ENCODE assay signal across 9 mouse cellular contexts in genomic region chr6:82821758-82822253, GRCm38 (mm10). TPM values are rescaled to one million over a fixed set of nuclear protein-coding genes. Genes with fewer than 3 reads are reported as not detected.
DNase-seq lines count a peak whose midpoint lies in the region; ATAC-seq and TF ChIP-seq lines count a peak whose summit lies in the region.
"Had no signal": no experiment of that assay in that cellular context is flagged by ENCODE, and none has a peak within 500 bp of the region (broad histone marks: within the 10 kb centered on the region; RNA-seq: fewer than 3 reads in every experiment).

No protein-coding gene starts in this region.

- no peak overlapping the region for H3K27ac ChIP-seq in midbrain, postnatal 0 days (ENCODE audit: low read depth, low read length)
- no peak overlapping the region for H3K27ac ChIP-seq in midbrain, embryonic 15.5 days
- H3K27ac ChIP-seq in limb, embryonic 10.5 days: peak overlapping the region; percentile 30; the same call in 1 of the 2 replicates
- H3K27ac ChIP-seq in stomach, postnatal 0 days (replicated peaks): peak overlapping the region; percentile 59

- 50% methylated on average over 4 of the region's 4 CpGs for WGBS in midbrain, postnatal 0 days
- 46% methylated on average over 4 of the region's 4 CpGs for WGBS in midbrain, embryonic 15.5 days
- WGBS in limb, embryonic 10.5 days: 56% methylated on average over 4 of the region's 4 CpGs
- 12% methylated on average over 4 of the region's 4 CpGs for WGBS in stomach, postnatal 0 days

- TF ChIP-seq EP300 in stomach, postnatal 0 days (optimal IDR thresholded peaks at IDR 0.05): no peak

- no peak for ATAC-seq in midbrain, postnatal 0 days (ENCODE audit: low FRiP score)
- ATAC-seq in midbrain, embryonic 15.5 days (replicated peaks): no peak
- ATAC-seq in stomach, postnatal 0 days (ENCODE audit: low FRiP score, low TSS enrichment): peak; percentile 90
- no peak for ATAC-seq in activated CD4-positive, CD25-positive, alpha-beta regulatory T cell, adult 4 months

- H3K4me3 ChIP-seq in midbrain, postnatal 0 days (ENCODE audit: low read depth, low read length): no peak overlapping the region
- no peak overlapping the region for H3K4me3 ChIP-seq in midbrain, embryonic 15.5 days
- no peak overlapping the region for H3K4me3 ChIP-seq in limb, embryonic 10.5 days
- H3K4me3 ChIP-seq in stomach, postnatal 0 days (ENCODE audit: low read depth, low read length): no peak overlapping the region

- no peak; the same call in 1 of the 2 replicates for TF ChIP-seq CTCF in midbrain, postnatal 0 days (IDR thresholded peaks at IDR 0.05)
- TF ChIP-seq CTCF in stomach, postnatal 0 days (IDR thresholded peaks at IDR 0.05; ENCODE audit: low read depth): no peak

- DNase-seq in midbrain, postnatal 0 days (ENCODE audit: low spot score): peak; percentile 37
- DNase-seq in c-Kit-positive CD71-positive TER-119-negative erythroid progenitor cells, embryonic 14.5 days (ENCODE audit: low read depth): peak; percentile 54
- DNase-seq in limb, embryonic 10.5 days (ENCODE audit: low spot score): no peak
- peak; percentile 54 for DNase-seq in stomach, postnatal 0 days (ENCODE audit: low spot score)
- DNase-seq in left cerebral cortex, postnatal 36 days (ENCODE audit: low spot score in 2 of 2): no peak
- DNase-seq: left cerebral cortex, postnatal 4 days; right cerebral cortex, postnatal 14 days had no signal

- H3K4me2 ChIP-seq in midbrain, postnatal 0 days (ENCODE audit: low read depth, low read length, poor library complexity, severe bottlenecking): no peak overlapping the region
- H3K4me2 ChIP-seq in midbrain, embryonic 15.5 days: no peak overlapping the region
- H3K4me2 ChIP-seq in stomach, postnatal 0 days (replicated peaks; ENCODE audit: low read depth): no peak overlapping the region

- H3K36me3 ChIP-seq in midbrain, postnatal 0 days (ENCODE audit: insufficient read depth, low read length): no peaks in the 10 kb centered on the region
- no peaks in the 10 kb centered on the region for H3K36me3 ChIP-seq in midbrain, embryonic 15.5 days (replicated peaks)
- no peaks in the 10 kb centered on the region for H3K36me3 ChIP-seq in limb, embryonic 10.5 days
- no peaks in the 10 kb centered on the region for H3K36me3 ChIP-seq in stomach, postnatal 0 days (ENCODE audit: control insufficient read depth, insufficient read depth, low read length)

- H3K27me3 ChIP-seq in midbrain, postnatal 0 days (ENCODE audit: insufficient read depth, low read length): no peaks in the 10 kb centered on the region
- no peaks in the 10 kb centered on the region for H3K27me3 ChIP-seq in midbrain, embryonic 15.5 days (replicated peaks)
- no peaks in the 10 kb centered on the region for H3K27me3 ChIP-seq in limb, embryonic 10.5 days (ENCODE audit: low read depth, poor library complexity, severe bottlenecking)
- no peaks in the 10 kb centered on the region for H3K27me3 ChIP-seq in stomach, postnatal 0 days (ENCODE audit: control insufficient read depth, insufficient read depth, low read length)

- H3K4me1 ChIP-seq in midbrain, postnatal 0 days (ENCODE audit: insufficient read depth, low read length): no peaks in the 10 kb centered on the region
- no peaks in the 10 kb centered on the region for H3K4me1 ChIP-seq in midbrain, embryonic 15.5 days
- H3K4me1 ChIP-seq in limb, embryonic 10.5 days: no peaks in the 10 kb centered on the region
- no peaks in the 10 kb centered on the region for H3K4me1 ChIP-seq in stomach, postnatal 0 days (replicated peaks; ENCODE audit: control insufficient read depth, insufficient read depth)

- H3K9ac ChIP-seq in midbrain, postnatal 0 days (replicated peaks; ENCODE audit: low read length, poor library complexity, severe bottlenecking): no peak overlapping the region
- H3K9ac ChIP-seq in midbrain, embryonic 15.5 days: no peak overlapping the region
- H3K9ac ChIP-seq in stomach, postnatal 0 days (ENCODE audit: low read length): no peak overlapping the region

- intact Hi-C loops in left cerebral cortex, postnatal 36 days (cut with DNase I): no loop called here

- H3K9me3 ChIP-seq in midbrain, postnatal 0 days (ENCODE audit: low read length): no peaks in the 10 kb centered on the region
- H3K9me3 ChIP-seq in midbrain, embryonic 15.5 days: no peaks in the 10 kb centered on the region
- no peaks in the 10 kb centered on the region for H3K9me3 ChIP-seq in limb, embryonic 10.5 days (replicated peaks)
- no peaks in the 10 kb centered on the region for H3K9me3 ChIP-seq in stomach, postnatal 0 days (ENCODE audit: control insufficient read depth, low read length)

RNA-seq across cellular contexts. Expression of gene Hk2, which starts 47.6 kb away (rescaled TPM):
- 1.6 and 3.9 TPM in 2 replicates for total RNA-seq in midbrain, postnatal 0 days (2014; rRNA removed)
- 2.0 and 2.2 TPM in 2 replicates for polyA plus RNA-seq in midbrain, postnatal 0 days (2015; fragmentation: Nextera tagmentation; extraction: Ambion mirVana)
- polyA plus RNA-seq in midbrain, embryonic 15.5 days (2015; fragmentation: Nextera tagmentation; extraction: Ambion mirVana): 2.2 and 2.8 TPM in 2 replicates
- 27.5 and 35.9 TPM in 2 replicates for polyA plus RNA-seq in limb, embryonic 10.5 days (2016; fragmentation: Nextera tagmentation; extraction: Ambion mirVana)
- 7.1 and 8.9 TPM in 2 replicates for polyA plus RNA-seq in stomach, postnatal 0 days (2015; fragmentation: Nextera tagmentation; extraction: Ambion mirVana)
- 1 to 10 TPM; 5.0 to 6.4 TPM for polyA plus RNA-seq in activated CD4-positive, CD25-positive, alpha-beta regulatory T cell, adult 4 months (2017; shearing (Covaris generic))
- 1 to 10 TPM; 3.2 to 5.6 TPM for total RNA-seq in left cerebral cortex, postnatal 36 days (2021)

Comparison
In these comparisons a context has a peak if more than half of its experiments do, and no peak if none do; other contexts are left out.
1. DNase-seq: peak in midbrain, postnatal 0 days (single experiment), c-Kit-positive CD71-positive TER-119-negative erythroid progenitor cells, embryonic 14.5 days (single experiment) and stomach, postnatal 0 days (single experiment); none in limb, embryonic 10.5 days (single experiment) and left cerebral cortex, postnatal 36 days (0 of 2).
2. H3K27ac ChIP-seq: peak in limb, embryonic 10.5 days (single experiment) and stomach, postnatal 0 days (single experiment); none in midbrain, postnatal 0 days (single experiment) and midbrain, embryonic 15.5 days (single experiment).